Mouse (Mus musculus) neural tube, embryonic 15.5 days (tissue): Measurements from ENCODE around the gene Prb1. TPM values are rescaled to one million over a fixed set of nuclear protein-coding genes. Genes with fewer than 3 reads are reported as not detected.
"Not testable (repeated sequence)": the region's sequence is repeated elsewhere in the genome, so short reads cannot be mapped to it uniquely, and the experiment has no call there.

Experiments
- ATAC-seq: fragments of 200-750 bp; cut with Nextera tagmentation; 2 replicates; pipeline ENCODE4 v1.8.0; 2017; ENCODE audit warnings: mild to moderate bottlenecking, moderate TSS enrichment, moderate library complexity; ENCODE audit not compliant: low FRiP score
- H3K27ac ChIP-seq: fragments of 300-500 bp; sonication (generic); replicated peaks from 2 replicates; pipeline ENCODE4 v1.5.1; 2015; ENCODE audit warnings: mild to moderate bottlenecking, inconsistent platforms
- H3K27me3 ChIP-seq: fragments of 300-500 bp; sonication (generic); replicated peaks from 2 replicates; pipeline ENCODE4 v1.6.1; 2015; ENCODE audit warnings: inconsistent platforms
- H3K36me3 ChIP-seq: fragments of 300-500 bp; sonication (generic); 2 replicates; pipeline ENCODE4 v1.6.1; 2015; ENCODE audit warnings: inconsistent platforms
- H3K4me1 ChIP-seq: fragments of 300-500 bp; sonication (generic); 2 replicates; pipeline ENCODE4 v1.6.1; 2015; ENCODE audit warnings: inconsistent platforms
- H3K4me2 ChIP-seq: fragments of 300-500 bp; sonication (generic); 2 replicates; pipeline ENCODE4 v1.6.1; 2015; ENCODE audit warnings: inconsistent platforms, mild to moderate bottlenecking, moderate library complexity
- H3K4me3 ChIP-seq: fragments of 300-500 bp; sonication (generic); replicated peaks from 2 replicates; pipeline ENCODE4 v1.5.1; 2015; ENCODE audit warnings: mild to moderate bottlenecking, inconsistent platforms
- H3K9ac ChIP-seq: fragments of 300-500 bp; sonication (generic); replicated peaks from 2 replicates; pipeline ENCODE4 v1.6.1; 2015; ENCODE audit warnings: mild to moderate bottlenecking, inconsistent platforms
- H3K9me3 ChIP-seq: fragments of 300-500 bp; sonication (generic); replicated peaks from 2 replicates; pipeline ENCODE4 v1.6.1; 2016; ENCODE audit warnings: inconsistent platforms
- polyA plus RNA-seq: library from polyadenylated mRNA; unstranded; fragments of >200 nt; fragmentation: Nextera tagmentation; extraction: Ambion mirVana; gene quantifications from 2 replicates; pipeline ENCODE4 v1.2.1, GENCODE M21; 2015

Prb1 gene
- polyA plus RNA-seq, result not detected in 2 replicates

DNA sequence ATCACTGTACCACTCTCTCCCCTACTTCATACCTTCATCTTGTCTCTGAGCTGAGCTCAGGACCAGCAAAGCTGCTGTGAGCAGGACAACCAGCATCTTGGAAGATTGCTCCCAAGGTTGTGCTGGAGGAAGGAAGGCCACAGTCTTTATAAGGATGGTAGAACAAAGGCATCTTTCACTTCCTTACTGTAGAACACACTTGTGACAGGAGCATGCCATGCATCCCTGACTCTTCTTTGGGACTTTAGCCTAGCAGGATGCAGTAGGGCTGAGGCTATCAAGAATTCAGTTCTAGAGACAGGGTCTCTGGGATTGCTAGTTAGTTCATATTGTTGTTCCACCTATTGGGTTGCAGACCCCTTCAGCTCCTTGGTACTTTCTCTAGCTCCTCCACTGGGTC, at the start of gene Prb1:
Gene Prb1, minus strand, starts transcription at position 101 of the 400 bp plus-strand sequence.
- not testable (repeated sequence) for H3K9me3 ChIP-seq, H3K9ac ChIP-seq, H3K27ac ChIP-seq, H3K4me2 ChIP-seq, H3K4me1 ChIP-seq, H3K27me3 ChIP-seq, H3K36me3 ChIP-seq, ATAC-seq, H3K4me3 ChIP-seq

Other genes with a start within 250 kb of the Prb1 start
- gene Prpmp5, start 104.2 kb upstream of the Prb1 start, polyA plus RNA-seq, result not detected in 2 replicates
- not detected in 2 replicates for gene Gm8882, start 153.6 kb upstream of the Prb1 start, polyA plus RNA-seq